Mouse (Mus musculus) ES-E14 (cell line): ENCODE measurements around the gene Lztr1. TPM values are rescaled to one million over a fixed set of nuclear protein-coding genes. Genes with fewer than 3 reads are reported as not detected.

Experiments
- DNase-seq: peaks from one replicate; pipeline ENCODE4 v3.0.0-alpha.2; 2013; ENCODE audit warnings: low read depth, low spot score
- H3K27ac ChIP-seq: 2 replicates; pipeline ENCODE4 v1.5.1; 2012; ENCODE audit warnings: low read depth, mild to moderate bottlenecking, low read length, moderate library complexity, mixed read lengths; ENCODE audit not compliant: poor library complexity, insufficient read depth, severe bottlenecking
- H3K36me3 ChIP-seq: 2 replicates; pipeline ENCODE4 v1.6.1; 2012; ENCODE audit warnings: mild to moderate bottlenecking, low read length, moderate library complexity, mixed read lengths; ENCODE audit not compliant: control insufficient read depth, poor library complexity, insufficient read depth, severe bottlenecking
- H3K4me1 ChIP-seq, 2 experiments: fragments of 150-350 bp in 1 of 2; sonication (generic) in 1 of 2; 2 replicates each; pipeline ENCODE4 v1.6.1; 2012; ENCODE audit warnings: low read length in 2 of 2, mild to moderate bottlenecking in 1 of 2, mixed read lengths in 1 of 2; ENCODE audit not compliant: control insufficient read depth in 2 of 2, insufficient read depth in 2 of 2, poor library complexity in 1 of 2
- H3K4me3 ChIP-seq, 2 experiments: fragments of 150-350 bp in 1 of 2; sonication (generic) in 1 of 2; 2 replicates each; pipeline ENCODE4 v1.5.1; 2012; ENCODE audit warnings: low read length in 2 of 2, low read depth in 1 of 2, mild to moderate bottlenecking in 1 of 2, mixed read lengths in 1 of 2; ENCODE audit not compliant: insufficient read depth in 1 of 2, poor library complexity in 1 of 2, severe bottlenecking in 1 of 2
- H3K9ac ChIP-seq: 2 replicates; pipeline ENCODE4 v1.6.1; 2012; ENCODE audit warnings: low read depth, mild to moderate bottlenecking, low read length, mixed read lengths; ENCODE audit not compliant: poor library complexity, insufficient read depth, severe bottlenecking
- H3K9me3 ChIP-seq: fragments of 150-350 bp; sonication (generic); 2 replicates; pipeline ENCODE4 v1.6.1; 2012; ENCODE audit warnings: low read depth, mild to moderate bottlenecking, low read length; ENCODE audit not compliant: control insufficient read depth, insufficient read depth
- CHD2 ChIP-seq: IDR thresholded peaks from 2 replicates; pipeline ENCODE4 v1.6.1; 2014; ENCODE audit warnings: mild to moderate bottlenecking, low read depth, low read length, inconsistent platforms
- HCFC1 ChIP-seq: IDR thresholded peaks from 2 replicates; pipeline ENCODE4 v1.6.1; 2012; ENCODE audit warnings: low read length, inconsistent platforms, borderline replicate concordance; ENCODE audit not compliant: insufficient read depth
- MAFK ChIP-seq: IDR thresholded peaks from 2 replicates; pipeline ENCODE4 v1.6.1; 2014; ENCODE audit warnings: mild to moderate bottlenecking, low read depth, low read length, inconsistent platforms; ENCODE audit not compliant: insufficient read depth
- ZC3H11A ChIP-seq: IDR thresholded peaks from 2 replicates; pipeline ENCODE4 v1.6.1; 2012; ENCODE audit warnings: low read depth, mild to moderate bottlenecking, inconsistent platforms, low read length, borderline replicate concordance
- ZNF384 ChIP-seq: IDR thresholded peaks from 2 replicates; pipeline ENCODE4 v1.6.1; 2012; ENCODE audit warnings: low read depth, low read length, inconsistent platforms
- in situ Hi-C, 2 experiments: fragments of 600-800 bp; cut with MboI; formaldehyde crosslinking; loops; one replicate each; pipeline ENCODE4 v1.15.1; 2025; ENCODE audit warnings: low sequenced_read_pairs in 2 of 2, inconsistent platforms in 1 of 2; ENCODE audit not compliant: unreplicated experiment in 2 of 2
- total RNA-seq: library from RNA; depleted of rRNA; stranded (reverse); fragments of 300-350 nt; gene quantifications from 2 replicates; pipeline ENCODE4 v1.2.3, GENCODE M21; 2012

Lztr1 gene
- total RNA-seq, 1 experiment: 63.1 TPM

GRCm38 (mm10) chr16:17478331-17478943, 30.1 kb upstream of the Lztr1 start:
- Histone ChIP-seq H3K36me3 (peaks cover 9% of the 10 kb centered on the region), H3K27ac (peak overlapping the region; percentile 68), H3K4me1 (peaks cover 2 to 5% of the 10 kb centered on the region in 2 experiments; a peak in 1 of 4 replicates), H3K9ac (peak overlapping the region; percentile 50; the same call in 1 of the 2 replicates), H3K9me3 (no peaks in the 10 kb centered on the region), H3K4me3 (no peak overlapping the region; a peak in 1 of 4 replicates)
- in situ Hi-C loops: no loop called here
- no peak for TF ChIP-seq ZC3H11A
- TF ChIP-seq MAFK: no peak
- no peak for TF ChIP-seq HCFC1
- TF ChIP-seq ZNF384: no peak
- no peak for TF ChIP-seq CHD2
- DNase-seq: no peak

GRCm38 (mm10) chr16:17481465-17481864, 27.0 kb upstream of the Lztr1 start:
- Histone ChIP-seq H3K4me1 (peaks cover 2 to 5% of the 10 kb centered on the region in 2 experiments; a peak in 1 of 4 replicates), H3K36me3 (peaks cover 21% of the 10 kb centered on the region), H3K9ac (no peak overlapping the region), H3K27ac (no peak overlapping the region), H3K4me3 (no peak overlapping the region), H3K9me3 (no peaks in the 10 kb centered on the region)
- DNase-seq: no peak
- TF ChIP-seq ZC3H11A (no peak), ZNF384 (no peak), CHD2 (no peak), HCFC1 (no peak), MAFK (no peak)
- in situ Hi-C loops: no loop called here

GRCm38 (mm10) chr16:17486505-17486904, 22.0 kb upstream of the Lztr1 start:
- TF ChIP-seq MAFK (no peak), ZC3H11A (no peak), ZNF384 (no peak), CHD2 (no peak), HCFC1 (no peak)
- Histone ChIP-seq H3K9me3 (no peaks in the 10 kb centered on the region), H3K4me3 (no peak overlapping the region), H3K4me1 (0 out of 4 replicates have a peak, but pooled peaks cover 0 to 3% of the 10 kb centered on the region in 2 experiments), H3K27ac (no peak overlapping the region), H3K36me3 (peaks cover 25% of the 10 kb centered on the region), H3K9ac (no peak overlapping the region)
- DNase-seq: no peak
- in situ Hi-C loops: no loop called here

GRCm38 (mm10) chr16:17488478-17489468, 19.7 kb upstream of the Lztr1 start:
- DNase-seq: peak; percentile 37
- H3K9me3 ChIP-seq: no peaks in the 10 kb centered on the region
- no peak overlapping the region for H3K9ac ChIP-seq
- 0 out of 4 replicates have a peak, but pooled peaks cover 0 to 3% of the 10 kb centered on the region in 2 experiments for H3K4me1 ChIP-seq
- in situ Hi-C loops: no loop called here
- no peak overlapping the region for H3K27ac ChIP-seq
- peaks cover 19% of the 10 kb centered on the region for H3K36me3 ChIP-seq
- no peak for TF ChIP-seq MAFK
- no peak for TF ChIP-seq CHD2
- TF ChIP-seq HCFC1: no peak
- no peak for TF ChIP-seq ZNF384
- no peak for TF ChIP-seq ZC3H11A
- H3K4me3 ChIP-seq: peak overlapping the region in 1 of 2 experiments; percentile 51; a peak in 2 of 4 replicates
